Mouse (Mus musculus): Measurements from ENCODE around the gene Brd2.

DNA sequence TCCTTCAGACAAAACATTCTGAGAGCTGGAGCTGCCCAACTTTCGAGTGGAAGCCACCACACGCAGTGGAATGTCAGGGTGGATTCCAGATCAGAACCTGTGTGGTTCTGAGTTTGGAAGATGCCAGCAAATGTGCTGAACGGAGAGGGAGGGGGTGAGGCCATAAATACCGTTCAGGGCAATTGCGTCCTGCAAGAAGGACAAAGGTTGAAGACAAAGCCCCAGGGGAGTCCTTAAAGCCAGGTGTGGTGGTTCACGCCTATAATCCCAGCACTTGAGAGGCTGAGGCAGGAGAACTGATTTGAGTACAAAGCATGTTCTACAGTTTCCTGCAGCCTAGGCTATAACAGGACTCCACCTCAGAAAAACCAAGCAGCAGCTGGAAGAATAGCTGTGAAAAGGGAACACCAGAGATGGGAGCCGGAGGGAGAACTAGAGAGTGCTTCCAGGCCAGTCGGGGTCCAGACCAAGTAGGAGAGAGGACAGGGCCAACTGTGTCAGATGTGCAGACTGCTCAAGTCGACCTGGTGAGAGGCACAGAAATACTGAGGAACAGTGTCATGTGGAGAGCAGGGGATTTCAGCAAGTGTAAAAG, 4.5 kb upstream of the Brd2 start:
- TF ChIP-seq CTCF (IDR thresholded peaks at IDR 0.05; ENCODE audit: low read depth) (no peak), EP300 (optimal IDR thresholded peaks at IDR 0.05) (no peak)
